Mouse (Mus musculus) gastrocnemius, adult 2 months (tissue): ENCODE results near the gene Stx18. TPM values are rescaled to one million over a fixed set of nuclear protein-coding genes. Genes with fewer than 3 reads are reported as not detected.

Experiments
- DNase-seq: peaks from one replicate; pipeline ENCODE4 v3.0.0; 2022
- H3K27ac ChIP-seq: fragments of 200-600 bp; 2 replicates; pipeline ENCODE4 v1.8.1; 2022; ENCODE audit warnings: mild to moderate bottlenecking
- H3K4me3 ChIP-seq: fragments of 200-600 bp; 2 replicates; pipeline ENCODE4 v1.8.1; 2022; ENCODE audit warnings: mild to moderate bottlenecking, moderate library complexity
- CTCF ChIP-seq: fragments of 200-600 bp; IDR thresholded peaks from 2 replicates; pipeline ENCODE4 v1.8.1; 2022; ENCODE audit warnings: antibody characterized with exemption, mild to moderate bottlenecking, moderate library complexity
- intact Hi-C: fragments of 180-260 bp; cut with DNase I; formaldehyde crosslinking; loops from one replicate; pipeline ENCODE4 v1.15.1; 2025
- long read RNA-seq, 2 experiments: library from polyadenylated mRNA; stranded (forward); transcript quantifications; one replicate each; pipeline ENCODE4 v2.0.0; 2021
- total RNA-seq, 2 experiments: library from RNA; stranded (reverse); gene quantifications; 2 replicates each; pipeline ENCODE4 v1.2.3; 2021

The Stx18 gene
- total RNA-seq: 10 to 100 TPM; 14.3 to 15.1 TPM
- long read RNA-seq, experiment 1, transcript Stx18-203 (11 exons, 3,002 nt): major isoform, 14 of 17 reads
- long read RNA-seq, experiment 1, partial matches to known transcripts: 0 of 17 reads
- long read RNA-seq, experiment 1, other reads (novel, unspliced or antisense): 0 of 17 reads
- long read RNA-seq, experiment 2, transcript Stx18-203 (11 exons, 3,002 nt): major isoform, 16 of 17 reads
- long read RNA-seq, experiment 2, partial matches to known transcripts: 0 of 17 reads
- long read RNA-seq, experiment 2, other reads (novel, unspliced or antisense): 0 of 17 reads

DNA sequence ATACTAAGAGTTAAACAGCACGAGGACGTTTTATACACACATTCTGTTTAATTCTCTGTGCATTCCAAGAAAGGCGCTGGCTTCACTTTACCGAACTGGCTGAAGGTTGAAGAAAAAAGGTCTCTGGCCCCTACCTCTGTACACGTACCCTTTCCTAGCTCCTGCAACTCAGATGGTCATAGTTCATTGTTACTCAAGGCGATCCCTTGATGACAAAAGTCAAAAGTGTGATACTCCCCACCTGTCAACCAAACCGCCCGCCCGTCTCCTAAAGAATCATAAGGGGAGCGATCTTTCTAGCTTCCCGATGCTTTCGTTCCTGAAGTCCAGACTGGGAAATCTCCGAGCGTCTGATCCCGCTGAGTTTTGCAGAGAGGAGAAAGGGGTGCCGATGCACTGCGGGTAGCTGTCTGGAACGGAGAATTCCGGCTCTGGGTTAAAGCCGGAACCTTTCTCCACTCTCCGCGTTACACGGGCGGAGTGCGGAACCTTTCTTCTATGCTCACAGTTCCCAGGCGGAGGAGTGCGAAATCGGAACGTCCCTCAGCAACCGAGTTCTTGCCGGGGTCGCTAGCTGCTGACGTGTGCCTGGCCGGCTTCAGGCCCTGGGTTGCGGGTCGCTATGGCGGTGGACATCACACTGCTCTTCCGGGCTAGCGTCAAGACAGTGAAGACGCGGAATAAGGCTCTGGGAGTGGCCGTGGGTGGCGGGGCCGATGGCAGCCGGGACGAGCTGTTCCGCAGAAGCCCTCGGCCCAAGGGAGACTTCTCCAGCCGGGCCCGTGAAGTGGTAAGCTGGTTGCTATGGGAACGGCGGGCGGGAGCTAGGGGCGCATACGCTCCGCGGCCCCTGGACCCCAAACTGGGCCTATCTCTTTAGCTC is at the start of gene Stx18:
Gene Stx18, plus strand, starts transcription at position 33 of the 883 bp plus-strand sequence.
- intact Hi-C loops: no loop called here
- Histone ChIP-seq H3K4me3 (peak within 1 kb of the TSS; percentile 84), H3K27ac (peak within 1 kb of the TSS; percentile 91)
- TF ChIP-seq CTCF: no peak
- peak; percentile 87 for DNase-seq

DNA sequence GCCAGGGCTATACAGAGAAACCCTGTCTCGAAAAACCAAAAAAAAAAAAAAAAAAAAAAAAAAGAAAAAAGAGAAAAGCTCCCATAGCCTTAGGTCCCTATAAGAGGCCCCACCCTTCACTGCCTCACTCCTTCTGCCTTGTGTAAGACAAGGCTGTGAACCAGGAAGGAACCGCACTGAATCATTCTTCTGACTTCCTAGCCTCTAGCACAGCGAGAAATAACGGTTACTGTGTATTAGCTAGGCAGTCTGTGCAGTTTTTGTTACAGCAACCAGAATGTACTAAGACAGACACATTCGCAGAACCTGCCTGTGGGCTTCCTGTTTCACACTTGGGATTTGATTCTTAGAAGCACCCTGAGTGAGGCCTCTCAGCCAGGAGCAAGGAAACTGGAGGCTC is 46.2 kb upstream of the Stx18 start:
- no peak for DNase-seq
- no peak for TF ChIP-seq CTCF
- intact Hi-C loops: no loop called here
- H3K27ac ChIP-seq: no peak overlapping the region
- H3K4me3 ChIP-seq: no peak overlapping the region

DNA sequence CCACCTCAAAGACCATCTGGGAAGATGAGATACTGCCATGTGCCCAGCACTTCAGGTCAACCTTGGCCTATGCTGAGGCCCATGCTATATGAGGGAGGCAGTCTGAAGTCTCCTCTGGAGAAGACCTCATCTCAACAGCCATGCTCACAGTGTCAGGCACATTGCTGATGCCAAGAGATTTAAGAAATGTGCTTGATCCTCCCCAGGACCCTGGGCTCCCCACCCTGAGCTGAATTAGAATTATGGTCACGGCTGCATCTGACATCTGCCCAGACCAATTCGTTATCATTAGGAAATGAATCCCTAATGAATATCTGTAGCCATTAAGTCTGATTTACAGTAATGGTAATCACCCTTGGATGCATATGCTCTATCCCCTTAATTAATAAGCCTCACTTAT is 39.7 kb upstream of the Stx18 start:
- intact Hi-C loops: no loop called here
- Histone ChIP-seq H3K4me3 (no peak overlapping the region), H3K27ac (no peak overlapping the region)
- TF ChIP-seq CTCF: no peak
- no peak for DNase-seq

DNA sequence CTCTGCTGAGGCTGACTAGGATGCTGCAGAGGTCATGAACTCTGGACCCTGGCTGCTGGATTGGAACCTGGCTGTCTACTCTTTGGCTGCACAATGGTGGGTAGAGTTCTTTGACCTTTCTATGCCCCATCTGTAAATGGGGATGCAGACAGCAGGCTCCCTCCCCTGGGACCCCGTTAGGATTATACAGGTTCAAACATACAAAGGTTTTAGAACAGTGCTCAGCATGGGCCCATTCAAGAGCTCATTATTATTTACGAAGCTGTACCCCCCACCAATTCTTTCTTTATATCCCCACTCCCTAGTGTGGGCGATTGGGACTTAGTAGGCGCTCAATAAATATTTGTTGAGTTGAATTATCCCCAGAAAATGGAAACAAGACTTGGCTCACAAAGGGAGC is 36.0 kb upstream of the Stx18 start:
- Histone ChIP-seq H3K27ac (no peak overlapping the region), H3K4me3 (no peak overlapping the region)
- intact Hi-C loops: no loop called here
- no peak for DNase-seq
- TF ChIP-seq CTCF: no peak

DNA sequence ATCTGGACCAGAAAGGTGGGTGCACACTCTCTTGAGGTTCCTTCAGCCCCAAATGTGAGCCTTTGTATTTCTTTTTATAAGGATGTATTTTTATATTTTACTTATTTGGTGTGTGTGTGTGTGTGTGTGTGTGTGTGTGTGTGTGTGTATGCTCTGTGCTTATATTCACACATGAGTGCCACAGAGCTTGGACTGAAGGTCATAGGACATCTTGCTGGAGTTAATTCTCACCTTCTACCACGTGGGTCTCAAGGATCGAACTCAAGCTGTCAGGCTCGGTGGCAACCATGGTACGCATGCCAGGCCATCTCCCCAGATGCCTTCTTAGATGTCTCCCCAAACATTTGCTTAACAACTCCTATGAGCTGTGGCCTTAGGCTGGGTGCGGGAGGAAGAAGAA is 33.8 kb upstream of the Stx18 start:
- Histone ChIP-seq H3K4me3 (no peak overlapping the region), H3K27ac (no peak overlapping the region)
- intact Hi-C loops: no loop called here
- TF ChIP-seq CTCF: no peak
- no peak for DNase-seq

DNA sequence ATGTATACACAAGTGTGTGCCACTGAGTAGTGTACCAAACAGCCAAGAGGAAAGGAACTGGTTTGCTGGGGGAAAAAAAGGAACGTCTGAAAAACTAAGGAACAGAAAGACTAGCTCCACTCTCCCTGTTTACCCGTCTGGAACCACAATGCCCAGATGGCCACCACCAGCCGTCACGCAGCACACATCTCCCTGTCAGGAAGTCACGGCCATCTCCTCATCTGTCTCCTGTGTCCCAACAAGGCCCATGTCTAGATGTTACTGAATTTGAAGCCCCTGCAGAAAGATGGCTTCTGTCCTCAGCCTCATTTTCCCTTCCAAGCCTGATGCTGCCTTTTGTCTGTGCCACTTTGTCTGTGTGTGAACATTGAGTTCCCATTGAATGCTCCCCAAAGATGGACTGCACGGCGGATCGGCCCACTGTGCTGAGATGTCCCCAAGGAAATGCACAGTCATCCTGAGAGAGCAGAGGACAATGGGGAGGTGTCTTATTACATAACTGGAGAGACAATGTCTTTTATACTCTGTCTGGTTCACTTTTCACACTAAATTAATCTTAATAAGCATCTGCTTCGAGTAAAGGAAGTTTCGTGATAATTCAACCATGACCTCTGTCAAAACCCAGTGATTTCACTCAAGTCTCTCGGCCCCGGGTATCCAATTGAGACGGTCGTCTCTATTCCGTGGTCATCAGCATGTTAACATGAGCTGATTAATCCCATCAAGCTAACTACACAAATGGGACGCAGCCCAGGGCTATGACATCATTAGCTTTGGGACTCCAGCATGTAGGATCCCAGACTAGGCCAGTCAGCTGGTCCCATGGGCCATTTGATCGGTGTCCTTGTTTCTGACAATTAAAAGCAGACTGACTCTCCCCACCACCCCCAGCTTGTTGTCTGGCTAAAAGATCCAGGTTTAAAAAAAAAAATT is 31.9 kb upstream of the Stx18 start:
- Histone ChIP-seq H3K27ac (no peak overlapping the region), H3K4me3 (no peak overlapping the region)
- TF ChIP-seq CTCF: no peak
- no peak for DNase-seq
- intact Hi-C loops: no loop called here

DNA sequence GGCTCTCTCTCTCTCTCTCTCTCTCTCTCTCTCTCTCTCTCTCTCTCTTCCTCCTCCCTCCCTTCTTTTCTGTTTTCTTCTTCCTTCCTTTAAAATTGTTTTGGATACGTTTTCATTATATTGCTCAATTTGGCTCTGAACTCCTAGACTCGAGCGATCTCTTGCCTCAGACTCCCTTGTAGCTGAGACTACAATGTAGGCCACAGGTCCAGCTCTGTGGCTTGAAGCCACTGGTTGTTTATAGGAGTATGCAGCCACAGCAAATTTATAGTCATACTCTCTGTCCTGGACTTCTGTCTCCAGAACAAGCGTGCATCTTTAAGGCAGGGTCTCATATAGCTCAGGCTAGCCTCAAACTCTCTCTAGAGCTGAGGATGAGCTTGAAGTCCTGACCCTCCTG is 29.5 kb upstream of the Stx18 start:
- no peak for DNase-seq

DNA sequence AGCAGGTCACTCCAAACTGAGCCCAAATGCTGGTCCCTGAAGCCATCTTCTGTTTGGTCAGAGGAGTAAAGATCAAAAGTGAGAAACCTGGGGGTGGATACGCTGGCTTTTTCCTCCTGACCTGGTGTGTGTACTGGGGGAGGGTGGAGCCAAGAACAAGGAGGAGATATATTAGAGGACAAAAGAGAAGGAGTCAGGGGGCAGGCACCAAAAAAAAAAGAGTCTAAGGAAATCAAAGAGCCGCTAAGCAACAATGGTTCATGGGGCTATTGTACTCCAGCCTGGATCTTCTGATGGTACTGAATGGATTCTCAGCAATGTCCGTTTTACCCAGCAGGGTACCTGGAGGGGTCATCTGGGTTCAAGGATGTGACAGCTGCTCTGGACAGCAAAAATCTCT is 23.6 kb upstream of the Stx18 start:
- Histone ChIP-seq H3K27ac (no peak overlapping the region), H3K4me3 (no peak overlapping the region)
- no peak for TF ChIP-seq CTCF
- intact Hi-C loops: no loop called here
- no peak for DNase-seq

More for the DNA sequence above, 29.5 kb upstream of the Stx18 start:
- H3K27ac ChIP-seq: no peak overlapping the region
- TF ChIP-seq CTCF: no peak
- no peak overlapping the region for H3K4me3 ChIP-seq
- intact Hi-C loops: no loop called here

DNA sequence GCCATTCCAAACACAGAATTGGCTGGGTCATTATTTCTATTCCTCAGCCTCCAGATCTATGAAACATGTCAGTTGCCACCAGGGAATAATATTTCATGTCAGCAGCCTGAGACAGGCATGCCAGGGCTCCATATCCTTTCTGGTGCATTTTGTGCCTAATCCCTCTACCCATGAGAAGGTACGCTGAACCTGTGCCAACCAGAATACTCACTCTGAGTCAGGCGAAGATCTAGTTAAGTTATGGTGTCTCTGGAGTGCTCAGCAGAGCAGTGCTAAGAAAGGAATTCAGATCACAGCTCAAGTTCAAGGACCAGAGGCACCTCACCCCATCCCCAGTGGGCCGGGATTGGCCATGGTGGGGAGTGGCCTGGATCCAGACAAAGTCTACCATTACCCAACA is 21.6 kb upstream of the Stx18 start:
- no peak for TF ChIP-seq CTCF
- Histone ChIP-seq H3K27ac (no peak overlapping the region), H3K4me3 (no peak overlapping the region)
- intact Hi-C loops: no loop called here
- DNase-seq: peak; percentile 31

DNA sequence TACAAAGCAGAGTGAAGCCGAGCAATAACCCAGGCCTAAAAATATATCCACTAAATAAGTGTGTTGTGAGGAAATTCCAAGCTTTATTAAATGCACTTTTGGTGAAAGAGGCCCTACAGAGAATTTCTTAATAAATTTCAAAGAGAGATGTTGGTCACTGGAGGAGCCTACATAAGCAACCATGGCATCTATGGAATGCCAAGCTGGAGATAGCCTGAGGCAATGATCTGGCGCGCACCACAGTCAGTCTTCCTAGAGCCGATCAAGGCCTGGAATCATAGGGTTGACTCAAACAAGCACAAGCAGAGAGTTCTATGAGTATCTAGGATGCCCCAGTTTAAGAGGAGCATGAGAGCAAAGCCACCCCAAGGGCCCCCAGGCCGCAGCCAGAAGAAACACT is 10.9 kb upstream of the Stx18 start:
- intact Hi-C loops: no loop called here
- no peak for DNase-seq
- no peak for TF ChIP-seq CTCF
- Histone ChIP-seq H3K4me3 (no peak overlapping the region), H3K27ac (no peak overlapping the region)

DNA sequence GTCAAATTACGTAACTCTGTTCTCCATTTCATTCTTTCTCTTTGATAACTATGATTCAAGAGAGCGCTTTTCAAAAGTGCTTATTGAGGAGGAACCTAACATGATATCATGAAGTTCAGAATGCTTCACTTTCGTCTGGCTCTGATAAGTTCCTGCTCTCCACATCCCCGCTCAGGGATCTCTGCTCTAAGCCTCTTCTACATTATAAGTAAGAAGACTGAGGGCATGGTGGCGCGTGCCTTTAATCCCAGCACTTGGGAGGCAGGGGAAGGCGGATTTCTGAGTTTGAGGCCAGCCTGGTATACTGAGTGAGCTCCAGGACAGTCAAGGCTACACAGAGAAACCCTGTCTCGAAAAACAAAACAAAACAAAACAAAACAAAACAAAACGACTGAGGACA is 268 bp upstream of the Stx18 start:
- peak overlapping the region; percentile 91 for H3K27ac ChIP-seq
- H3K4me3 ChIP-seq: peak overlapping the region; percentile 84
- intact Hi-C loops: no loop called here
- no peak for DNase-seq
- no peak for TF ChIP-seq CTCF

DNA sequence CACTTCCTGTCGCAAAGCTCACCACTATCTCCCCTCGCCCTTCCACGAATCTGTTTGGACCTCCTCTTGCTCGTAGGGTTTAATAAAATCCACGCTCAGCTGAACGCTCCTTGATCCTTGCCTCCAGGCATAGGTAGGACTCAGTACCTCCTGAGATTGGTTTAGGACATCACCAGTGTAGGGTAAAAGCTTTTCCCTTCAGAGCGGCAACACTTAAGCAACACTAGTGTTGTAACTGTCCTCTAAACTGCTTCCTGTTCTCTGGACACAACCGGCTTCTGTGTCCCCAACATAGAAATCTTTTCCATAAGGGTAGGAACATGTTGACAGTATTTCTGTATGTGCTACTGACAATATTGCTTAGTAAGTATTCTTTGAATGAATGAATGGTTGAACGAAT is 1.3 kb downstream of the Stx18 start:
- Histone ChIP-seq H3K27ac (peak overlapping the region; percentile 91), H3K4me3 (peak overlapping the region; percentile 84)
- intact Hi-C loops: no loop called here
- DNase-seq: no peak
- TF ChIP-seq CTCF: no peak
